ENCODE assay signal across 8 mouse cellular contexts in the genomic region with DNA sequence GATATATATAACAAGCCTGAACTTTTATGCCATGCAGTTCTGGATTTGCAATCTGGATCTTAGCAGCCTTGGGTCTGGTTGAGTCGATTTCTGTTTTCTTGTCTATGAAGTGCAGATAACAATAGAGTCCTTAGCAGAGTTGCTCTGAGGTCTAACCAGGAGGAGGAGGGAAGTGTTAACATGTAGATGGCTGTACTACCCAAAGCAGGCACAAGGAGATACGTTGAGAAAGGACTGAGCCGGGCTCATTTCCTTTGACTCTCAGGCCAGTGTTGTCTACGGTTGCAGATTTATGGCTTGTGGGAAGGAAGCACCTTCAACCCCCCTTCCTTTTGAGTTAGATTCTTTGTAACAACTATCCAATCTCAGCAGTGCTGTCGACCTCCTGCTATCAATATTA. TPM values are rescaled to one million over a fixed set of nuclear protein-coding genes. Genes with fewer than 3 reads are reported as not detected.
DNase-seq lines count a peak whose midpoint lies in the region; ATAC-seq lines count a peak whose summit lies in the region.

No protein-coding gene starts in this region.

- peak; percentile 49 for DNase-seq in thymus, postnatal 0 days (ENCODE audit: low spot score)
- DNase-seq in thymus, postnatal 4 days, result no peak
- DNase-seq in kidney, postnatal 36 days, result peak; percentile 24 to 25
- peak; percentile 14 to 16 for DNase-seq in natural killer cell, adult 2 months (ENCODE audit: low spot score in 2 of 2)
- no peak for DNase-seq in urinary bladder, postnatal 36 days (ENCODE audit: low spot score in 2 of 2)
- no peak for DNase-seq in right cerebral cortex, postnatal 25 days
- DNase-seq in ovary, postnatal 36 days (ENCODE audit: low spot score), result no peak

- no peak for ATAC-seq in embryonic facial prominence, embryonic 13.5 days (ENCODE audit: insufficient number of reproducible peaks, insufficient read depth, low FRiP score, low TSS enrichment, low read depth)

- H3K36me3 ChIP-seq in embryonic facial prominence, embryonic 13.5 days, result no peaks in the 10 kb centered on the region

- no peaks in the 10 kb centered on the region for H3K9me3 ChIP-seq in embryonic facial prominence, embryonic 13.5 days

- H3K4me2 ChIP-seq in embryonic facial prominence, embryonic 13.5 days, result peak overlapping the region; percentile 85

- H3K9ac ChIP-seq in embryonic facial prominence, embryonic 13.5 days, result peak overlapping the region; percentile 97

- no peak overlapping the region for H3K27ac ChIP-seq in embryonic facial prominence, embryonic 13.5 days

- H3K4me1 ChIP-seq in embryonic facial prominence, embryonic 13.5 days, result peaks cover 17% of the 10 kb centered on the region

- 71% methylated on average over 5 of the region's 5 CpGs for WGBS in embryonic facial prominence, embryonic 13.5 days

- peak overlapping the region; percentile 100 for H3K4me3 ChIP-seq in embryonic facial prominence, embryonic 13.5 days

- H3K27me3 ChIP-seq in embryonic facial prominence, embryonic 13.5 days, result no peaks in the 10 kb centered on the region

RNA-seq across cellular contexts. Expression of gene Arl8b, which starts 1.9 kb away (rescaled TPM):
- 60.9 and 75.9 TPM in 2 replicates for polyA plus RNA-seq in thymus, postnatal 0 days (2015; fragmentation: Nextera tagmentation; extraction: Ambion mirVana)
- polyA plus RNA-seq in embryonic facial prominence, embryonic 13.5 days (2015; fragmentation: Nextera tagmentation; extraction: Ambion mirVana), result 63.3 and 70.2 TPM in 2 replicates

RNA-seq across cellular contexts. Expression of gene Edem1, which starts 43.6 kb away (rescaled TPM):
- 236 and 254 TPM in 2 replicates for polyA plus RNA-seq in thymus, postnatal 0 days (2015; fragmentation: Nextera tagmentation; extraction: Ambion mirVana)
- polyA plus RNA-seq in embryonic facial prominence, embryonic 13.5 days (2015; fragmentation: Nextera tagmentation; extraction: Ambion mirVana), result 19.5 and 22.0 TPM in 2 replicates

Comparison
In these comparisons a context has a peak if more than half of its experiments do, and no peak if none do; other contexts are left out.
1. DNase-seq: peak in thymus, postnatal 0 days (single experiment), kidney, postnatal 36 days (2 of 2) and natural killer cell, adult 2 months (2 of 2); none in thymus, postnatal 4 days (single experiment), urinary bladder, postnatal 36 days (0 of 2), right cerebral cortex, postnatal 25 days (single experiment) and ovary, postnatal 36 days (single experiment).
2. RNA of gene Edem1, which starts 43.6 kb away (polyA plus RNA-seq): 236 to 254 TPM in thymus, postnatal 0 days; 19.5 to 22.0 TPM in embryonic facial prominence, embryonic 13.5 days; every median in the first group is over 10 times any median in the second.